Mouse (Mus musculus): Measurements from ENCODE around the gene Anxa5.

The Anxa5 gene

GRCm38 (mm10) chr3:36446918-36447317, 28.8 kb downstream of the Anxa5 start:
- no peak for DNase-seq

GRCm38 (mm10) chr3:36446506-36446905, 29.2 kb downstream of the Anxa5 start:
- DNase-seq: no peak

GRCm38 (mm10) chr3:36446041-36446440, 29.7 kb downstream of the Anxa5 start:
- DNase-seq: no peak

GRCm38 (mm10) chr3:36442426-36442825, 33.3 kb downstream of the Anxa5 start:
- DNase-seq: no peak

GRCm38 (mm10) chr3:36440280-36440679, 35.4 kb downstream of the Anxa5 start:
- DNase-seq: no peak

- DNase-seq: no peak
Observed at GRCm38 (mm10) chr3:36430360-36430759, 45.3 kb downstream of the Anxa5 start.

GRCm38 (mm10) chr3:36427386-36427785, 48.3 kb downstream of the Anxa5 start:
- no peak for DNase-seq

- no peak for DNase-seq
Observed at GRCm38 (mm10) chr3:36409456-36409855, 66.2 kb downstream of the Anxa5 start.

GRCm38 (mm10) chr3:36406967-36407366, 68.7 kb downstream of the Anxa5 start:
- DNase-seq: no peak

GRCm38 (mm10) chr3:36406340-36406739, 69.4 kb downstream of the Anxa5 start:
- no peak for DNase-seq

GRCm38 (mm10) chr3:36401900-36402299, 73.8 kb downstream of the Anxa5 start:
- DNase-seq: no peak

- DNase-seq: no peak
Observed at GRCm38 (mm10) chr3:36400657-36401056, 75.0 kb downstream of the Anxa5 start.

All from right cerebral cortex, adult 18-20 months (tissue).